Mouse (Mus musculus) kidney, postnatal 25 days (tissue): ENCODE data around the gene Scgb1b24.

Experiments
- DNase-seq, 2 experiments: peaks; one replicate each; pipeline ENCODE4 v3.0.0; 2021; ENCODE audit warnings: mixed read lengths in 2 of 2

Scgb1b24 gene

GRCm38 (mm10) chr7:33743499-33743898, at the start of gene Scgb1b24:
Scgb1b24 (plus strand) TSS chr7:33743799.
- no peak for DNase-seq

GRCm38 (mm10) chr7:33739212-33739611, 4.4 kb upstream of the Scgb1b24 start, which contains the start of gene Scgb2b24:
Scgb2b24 (minus strand) TSS chr7:33739312.
- DNase-seq = no peak
